Mouse (Mus musculus): ENCODE data around the gene Eepd1.

DNA sequence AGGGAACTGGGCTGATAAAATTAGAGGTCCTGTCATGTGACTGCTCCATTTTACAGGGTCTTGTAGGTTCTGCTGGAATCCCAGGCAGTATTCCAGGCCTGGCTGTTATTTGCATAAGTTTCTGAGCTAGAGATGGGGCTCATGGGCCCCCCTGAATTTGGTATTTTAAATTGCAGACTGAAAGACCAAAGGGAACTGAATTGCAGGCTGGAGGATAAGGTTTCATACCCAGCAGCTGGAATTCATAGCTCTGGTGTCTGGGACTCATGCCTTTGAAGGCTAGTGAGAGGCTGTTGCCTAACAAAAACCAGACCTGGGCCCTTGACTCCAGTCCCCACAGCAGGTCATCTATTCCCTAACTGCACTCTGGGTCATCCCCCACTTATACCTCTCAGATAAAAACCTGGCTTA, 45.6 kb downstream of the Eepd1 start:
- TF ChIP-seq CTCF (IDR thresholded peaks at IDR 0.05; ENCODE audit: low read depth) (no peak), EP300 (IDR thresholded peaks at IDR 0.05; ENCODE audit: low read depth) (peak; percentile 96)
